Mouse (Mus musculus) heart, embryonic 13.5 days (tissue): ENCODE data around the gene Retn. TPM values are rescaled to one million over a fixed set of nuclear protein-coding genes. Genes with fewer than 3 reads are reported as not detected.

Experiments
- ATAC-seq: fragments of 200-750 bp; cut with Nextera tagmentation; 2 replicates; pipeline ENCODE4 v1.8.0; 2017; ENCODE audit warnings: moderate TSS enrichment; ENCODE audit not compliant: insufficient number of reproducible peaks, low FRiP score, low TSS enrichment; ENCODE audit errors: extremely low read depth
- H3K27ac ChIP-seq: fragments of 300-500 bp; sonication (generic); replicated peaks from 2 replicates; pipeline ENCODE4 v1.5.1; 2015; ENCODE audit warnings: moderate library complexity, mild to moderate bottlenecking, inconsistent platforms
- H3K27me3 ChIP-seq: fragments of 300-500 bp; sonication (generic); replicated peaks from 2 replicates; pipeline ENCODE4 v1.6.1; 2015; ENCODE audit warnings: mild to moderate bottlenecking, inconsistent platforms
- H3K36me3 ChIP-seq: fragments of 300-500 bp; sonication (generic); 2 replicates; pipeline ENCODE4 v1.6.1; 2015; ENCODE audit warnings: mild to moderate bottlenecking, inconsistent platforms
- H3K4me1 ChIP-seq: fragments of 300-500 bp; sonication (generic); 2 replicates; pipeline ENCODE4 v1.6.1; 2015; ENCODE audit warnings: inconsistent platforms
- H3K4me2 ChIP-seq: fragments of 300-500 bp; sonication (generic); 2 replicates; pipeline ENCODE4 v1.6.1; 2015; ENCODE audit warnings: inconsistent platforms, mild to moderate bottlenecking, moderate library complexity
- H3K4me3 ChIP-seq: fragments of 300-500 bp; sonication (generic); 2 replicates; pipeline ENCODE4 v1.5.1; 2015; ENCODE audit warnings: moderate library complexity, mild to moderate bottlenecking, inconsistent platforms
- H3K9ac ChIP-seq: fragments of 300-500 bp; sonication (generic); 2 replicates; pipeline ENCODE4 v1.6.1; 2015; ENCODE audit warnings: inconsistent platforms, mild to moderate bottlenecking, moderate library complexity
- H3K9me3 ChIP-seq: fragments of 300-500 bp; sonication (generic); 2 replicates; pipeline ENCODE4 v1.6.1; 2016; ENCODE audit warnings: inconsistent platforms
- WGBS: fragments of 180-500 bp; shearing (Covaris S2); methylation state at CpG from one replicate; pipeline ENCODE4 v1.1.7; 2015; ENCODE audit warnings: mixed read lengths; 5-methylcytosine and 5-hydroxymethylcytosine counted together
- polyA plus RNA-seq: library from polyadenylated mRNA; unstranded; fragments of >200 nt; fragmentation: Nextera tagmentation; extraction: Ambion mirVana; gene quantifications from 2 replicates; pipeline ENCODE4 v1.2.1, GENCODE M21; 2015

The Retn gene
- polyA plus RNA-seq, 1 experiment from 2014 or later = not detected

- H3K9ac ChIP-seq = no peak overlapping the region
- no peak for ATAC-seq
- no peaks in the 10 kb centered on the region for H3K9me3 ChIP-seq
- no peaks in the 10 kb centered on the region for H3K4me1 ChIP-seq
- peaks cover 33% of the 10 kb centered on the region for H3K36me3 ChIP-seq
- no peak overlapping the region for H3K4me3 ChIP-seq
- no peaks in the 10 kb centered on the region; the same call in 1 of the 2 replicates for H3K27me3 ChIP-seq
- no peak overlapping the region for H3K27ac ChIP-seq
- H3K4me2 ChIP-seq = no peak overlapping the region
Observed at GRCm38 (mm10) chr8:3684530-3684929, 29.0 kb downstream of the Retn start.

GRCm38 (mm10) chr8:3685422-3685821, 29.9 kb downstream of the Retn start:
- Histone ChIP-seq H3K27ac (no peak overlapping the region), H3K9ac (no peak overlapping the region), H3K4me1 (no peaks in the 10 kb centered on the region), H3K4me2 (no peak overlapping the region), H3K4me3 (no peak overlapping the region), H3K9me3 (no peaks in the 10 kb centered on the region), H3K27me3 (no peaks in the 10 kb centered on the region; the same call in 1 of the 2 replicates), H3K36me3 (peaks cover 24% of the 10 kb centered on the region)
- WGBS = 53% methylated on average over 5 of the region's 5 CpGs
- no peak for ATAC-seq

DNA sequence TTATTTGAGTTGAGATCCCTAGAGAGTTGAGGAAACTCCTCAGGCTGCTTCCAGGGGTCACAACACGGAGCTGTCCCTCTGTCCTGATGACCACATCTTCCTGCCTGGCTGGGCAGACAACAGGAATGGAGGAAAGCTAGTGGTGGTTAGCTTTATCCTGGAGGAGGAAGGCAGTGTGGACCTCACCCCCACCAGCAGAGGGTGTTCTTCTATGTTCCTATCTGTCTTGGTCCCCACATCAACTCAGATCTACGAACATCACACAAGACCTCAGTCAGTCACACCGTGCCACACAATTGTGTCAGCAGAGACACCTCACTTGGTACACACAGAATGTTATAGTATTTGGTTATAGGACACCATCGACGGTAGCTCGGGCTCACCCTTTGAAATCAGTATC, 32.0 kb downstream of the Retn start:
- Histone ChIP-seq H3K9ac (no peak overlapping the region), H3K9me3 (no peaks in the 10 kb centered on the region), H3K27me3 (peaks cover 3% of the 10 kb centered on the region; the same call in 1 of the 2 replicates), H3K4me1 (no peaks in the 10 kb centered on the region), H3K36me3 (peaks cover 4% of the 10 kb centered on the region; the same call in 1 of the 2 replicates), H3K4me2 (no peak overlapping the region), H3K4me3 (no peak overlapping the region), H3K27ac (no peak overlapping the region)
- ATAC-seq = no peak
- WGBS = 67% methylated on average over 6 of the region's 6 CpGs

GRCm38 (mm10) chr8:3690774-3691173, 35.2 kb downstream of the Retn start:
- Histone ChIP-seq H3K4me2 (no peak overlapping the region), H3K4me1 (no peaks in the 10 kb centered on the region), H3K4me3 (no peak overlapping the region), H3K9me3 (no peaks in the 10 kb centered on the region), H3K27me3 (peaks cover 3% of the 10 kb centered on the region; the same call in 1 of the 2 replicates), H3K9ac (no peak overlapping the region), H3K36me3 (no peaks in the 10 kb centered on the region), H3K27ac (no peak overlapping the region)
- 61% methylated on average over 3 of the region's 3 CpGs for WGBS
- ATAC-seq = no peak

DNA sequence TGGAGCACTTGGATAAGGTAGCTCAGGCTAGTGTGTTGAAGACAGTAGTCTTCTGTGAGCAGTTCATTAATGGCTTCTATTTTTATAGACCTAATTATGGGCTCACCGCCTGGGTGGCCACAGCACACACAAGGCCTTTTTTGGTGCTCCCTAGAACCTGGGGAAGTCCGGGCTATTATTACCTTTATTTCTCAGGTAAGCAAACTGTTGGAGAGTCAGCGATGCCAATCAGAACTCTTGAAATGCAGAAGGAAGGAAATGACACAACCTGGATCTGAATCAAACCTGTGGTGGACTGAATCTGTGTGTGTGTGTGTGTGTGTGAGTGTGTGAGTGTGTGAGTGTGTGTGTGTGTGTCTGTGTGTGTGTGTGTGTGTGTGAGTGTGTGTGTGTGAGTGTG, 38.6 kb downstream of the Retn start, which contains the start of gene Fcer2a:
Fcer2a (minus strand) TSS at position 55 of the 400 bp plus-strand sequence.
- no peak within 1 kb of the TSS for H3K27ac ChIP-seq

DNA sequence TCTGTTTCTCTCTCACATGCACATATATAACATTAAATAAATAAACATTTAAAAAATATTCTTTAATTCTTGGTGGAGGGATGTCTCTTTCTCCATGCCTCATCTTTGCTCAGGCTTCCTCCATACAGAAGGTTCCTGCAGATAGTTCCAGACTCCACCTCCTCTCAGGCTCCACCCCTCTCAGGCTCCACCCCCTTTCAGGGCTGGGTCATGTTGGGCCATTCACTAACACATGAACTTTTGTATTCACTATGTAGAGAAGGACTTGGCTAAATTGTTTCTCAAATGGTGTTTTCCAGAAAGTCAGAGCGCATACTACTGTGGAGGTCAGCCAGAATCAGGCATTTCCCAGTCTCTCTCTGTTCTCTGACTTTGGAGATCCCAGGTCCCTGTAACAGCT, 45.9 kb downstream of the Retn start:
- Histone ChIP-seq H3K27me3 (no peaks in the 10 kb centered on the region), H3K4me3 (no peak overlapping the region), H3K9me3 (no peaks in the 10 kb centered on the region), H3K4me1 (no peaks in the 10 kb centered on the region), H3K9ac (no peak overlapping the region), H3K4me2 (no peak overlapping the region), H3K36me3 (no peaks in the 10 kb centered on the region), H3K27ac (no peak overlapping the region)
- 100% methylated on average over 1 of the region's 1 CpGs for WGBS
- no peak for ATAC-seq

More for the DNA sequence above, 38.6 kb downstream of the Retn start, which contains the start of gene Fcer2a:
- Histone ChIP-seq H3K36me3 (no peaks in the 10 kb centered on the region), H3K9me3 (no peaks in the 10 kb centered on the region), H3K4me2 (no peak within 1 kb of the TSS), H3K27me3 (0 out of 2 replicates have a peak, but pooled peaks cover 3% of the 10 kb centered on the region), H3K4me1 (no peaks in the 10 kb centered on the region), H3K4me3 (no peak within 1 kb of the TSS), H3K9ac (no peak within 1 kb of the TSS)
- ATAC-seq = no peak
- 81% methylated on average over 3 of the region's 3 CpGs for WGBS

DNA sequence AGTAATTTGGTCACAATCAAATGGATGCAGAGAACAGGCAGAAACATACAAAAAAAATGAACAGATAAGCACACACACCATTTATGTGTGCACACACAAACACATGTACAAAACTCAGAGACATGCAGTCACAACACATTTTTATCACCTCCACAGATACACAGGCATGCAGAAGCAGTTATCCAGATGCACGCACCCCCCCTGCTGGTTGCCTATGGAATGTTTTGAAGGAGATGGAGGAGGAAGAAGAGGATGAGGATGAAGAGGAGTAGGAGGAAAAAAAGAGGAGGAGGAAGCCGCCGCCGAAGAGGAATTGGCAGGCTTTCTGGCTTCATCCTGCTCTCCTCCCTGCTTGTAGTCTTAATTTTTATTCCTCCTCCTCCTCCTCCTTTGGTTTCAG, 50.1 kb downstream of the Retn start:
- Histone ChIP-seq H3K4me1 (no peaks in the 10 kb centered on the region), H3K27ac (no peak overlapping the region), H3K9ac (no peak overlapping the region), H3K9me3 (no peaks in the 10 kb centered on the region), H3K4me2 (no peak overlapping the region), H3K4me3 (no peak overlapping the region), H3K36me3 (no peaks in the 10 kb centered on the region), H3K27me3 (no peaks in the 10 kb centered on the region)
- 39% methylated on average over 4 of the region's 4 CpGs for WGBS
- ATAC-seq = no peak

- Histone ChIP-seq H3K4me3 (no peak overlapping the region), H3K9ac (no peak overlapping the region), H3K27ac (no peak overlapping the region), H3K4me1 (no peaks in the 10 kb centered on the region), H3K36me3 (no peaks in the 10 kb centered on the region), H3K27me3 (no peaks in the 10 kb centered on the region), H3K4me2 (no peak overlapping the region), H3K9me3 (no peaks in the 10 kb centered on the region)
- no peak for ATAC-seq
- 49% methylated on average over 7 of the region's 7 CpGs for WGBS
Observed at GRCm38 (mm10) chr8:3707611-3708010, 52.0 kb downstream of the Retn start.

Other genes starting within 250 kb of the Retn start
- gene Pex11g, start 188.1 kb upstream of the Retn start, polyA plus RNA-seq = 4.9 and 7.2 TPM in 2 replicates
- not detected in 2 replicates for gene Tex45, start 184.9 kb upstream of the Retn start, polyA plus RNA-seq
- 30.7 and 32.0 TPM in 2 replicates for gene Zfp358, start 162.6 kb upstream of the Retn start, polyA plus RNA-seq
- 46.1 and 46.7 TPM in 2 replicates for gene Mcoln1, start 155.3 kb upstream of the Retn start, polyA plus RNA-seq
- 16.6 and 18.0 TPM in 2 replicates for gene Pnpla6, start 140.4 kb upstream of the Retn start, polyA plus RNA-seq
- gene C330021F23Rik, start 87.8 kb upstream of the Retn start, polyA plus RNA-seq = 5.5 and 7.2 TPM in 2 replicates
- 1.9 TPM in 2 replicates for gene Camsap3, start 68.5 kb upstream of the Retn start, polyA plus RNA-seq
- gene Xab2, start 34.5 kb upstream of the Retn start, polyA plus RNA-seq = 32.8 TPM in 2 replicates
- 97.0 and 108 TPM in 2 replicates for gene Pet100, start 34.2 kb upstream of the Retn start, polyA plus RNA-seq
- gene Pcp2, start 30.2 kb upstream of the Retn start, polyA plus RNA-seq = 0.11 TPM in 1 of 2 replicates, not detected in the other
- gene Stxbp2, start 24.8 kb upstream of the Retn start, polyA plus RNA-seq = 45.6 and 51.8 TPM in 2 replicates
- gene Mcemp1, start 10.0 kb downstream of the Retn start, polyA plus RNA-seq = 0.42 TPM in 1 of 2 replicates, not detected in the other
- 9.0 and 9.7 TPM in 2 replicates for gene Fcor, start 16.6 kb downstream of the Retn start, polyA plus RNA-seq
- 31.8 and 36.9 TPM in 2 replicates for gene Trappc5, start 20.5 kb downstream of the Retn start, polyA plus RNA-seq
- 0.19 and 0.21 TPM in 2 replicates for gene Fcer2a, start 38.4 kb downstream of the Retn start, polyA plus RNA-seq
- 3.7 and 5.9 TPM in 2 replicates for gene Clec4g, start 64.9 kb downstream of the Retn start, polyA plus RNA-seq
- gene Cd209a, start 93.2 kb downstream of the Retn start, polyA plus RNA-seq = not detected in 2 replicates
- not detected in 2 replicates for gene Cd209e, start 198.5 kb downstream of the Retn start, polyA plus RNA-seq
- not detected in 2 replicates for gene Cd209d, start 222.8 kb downstream of the Retn start, polyA plus RNA-seq